Mouse (Mus musculus) liver, adult 2 months (tissue): ENCODE measurements at regions not wholly inside any gene's neighbourhood (a gene's known extent, or its start where the extent isn't known, plus 50 kb on each side); places are given as distances from the start of the nearest gene placed in this dataset.

ENCODE experiments used
- CTCF ChIP-seq: fragments of 200-500 bp; IDR thresholded peaks from 2 replicates; pipeline ENCODE4 v1.5.1; 2011; ENCODE audit warnings: low read depth, low read length, control low read depth
- POLR2A ChIP-seq: fragments of 200-500 bp; IDR thresholded peaks from 2 replicates; pipeline ENCODE4 v1.6.1; 2011; ENCODE audit warnings: low read length, control low read depth; ENCODE audit not compliant: insufficient read depth; ENCODE audit errors: extremely low read depth

DNA sequence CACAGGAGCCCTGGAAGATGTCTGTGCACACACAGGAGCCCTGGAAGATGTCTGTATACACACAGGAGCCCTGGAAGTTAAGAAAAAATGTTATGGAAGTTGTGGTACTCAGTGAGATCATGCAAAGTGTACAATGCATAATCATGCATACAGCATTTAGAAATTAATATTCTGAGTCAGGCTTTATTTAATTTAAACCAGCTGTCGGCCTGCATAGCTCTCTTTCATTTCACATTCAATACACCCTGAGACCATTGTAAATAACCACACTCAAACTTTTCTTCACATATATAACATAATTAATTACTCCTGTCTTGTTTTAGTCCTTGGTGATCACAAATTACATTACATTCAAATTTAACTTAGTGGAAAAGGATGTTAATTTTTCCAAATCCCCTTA, 190.4 kb downstream of the Thbs2 start:
- TF ChIP-seq CTCF (no peak), POLR2A (no peak)
